Mouse (Mus musculus) heart, postnatal 14 days (tissue): ENCODE measurements around the gene Gm21637. TPM values are rescaled to one million over a fixed set of nuclear protein-coding genes. Genes with fewer than 3 reads are reported as not detected.
"Not testable (repeated sequence)": the region's sequence is repeated elsewhere in the genome, so short reads cannot be mapped to it uniquely, and the experiment has no call there.

Source experiments
- DNase-seq, 2 experiments: peaks; one replicate each; pipeline ENCODE4 v3.0.0; 2021 to 2022
- intact Hi-C: fragments of 180-260 bp; cut with DNase I; formaldehyde crosslinking; loops from one replicate; pipeline ENCODE4 v1.15.1; 2025
- long read RNA-seq, 2 experiments: library from polyadenylated mRNA; stranded (forward); transcript quantifications; one replicate each; pipeline ENCODE4 v2.0.0; 2021
- total RNA-seq, 2 experiments: library from RNA; stranded (reverse); gene quantifications; 2 replicates each; pipeline ENCODE4 v1.2.3; 2021

Gene Gm21637
- total RNA-seq: not detected
- long read RNA-seq, experiment 1: 0 reads
- long read RNA-seq, experiment 2: 0 reads

DNA sequence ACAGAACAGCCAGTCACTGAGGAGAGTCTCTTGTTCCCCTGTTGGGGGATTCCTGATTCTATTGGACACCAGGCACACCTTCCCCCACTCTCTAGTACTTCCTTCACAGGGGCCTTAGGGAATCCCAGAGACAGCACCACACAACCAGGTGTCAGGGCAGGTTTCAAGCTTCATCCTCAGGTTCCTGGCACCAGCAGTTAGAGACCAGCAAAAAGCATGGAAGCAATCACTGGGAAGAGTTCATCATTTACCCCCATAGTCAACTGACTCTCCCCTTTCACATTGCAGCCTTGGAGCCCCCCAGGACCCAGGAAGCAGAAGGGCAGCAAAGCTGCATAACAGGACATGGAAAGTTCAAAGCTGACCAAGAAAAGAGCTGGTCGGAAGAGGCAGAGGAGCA, at the start of gene Gm21637:
TSS of gene Gm21637 (plus strand) at position 301 of the 400 bp plus-strand sequence.
- DNase-seq, intact Hi-C loops: not testable (repeated sequence)

Other genes with a start within 250 kb of the Gm21637 start
- gene Btbd35f25, start 244.9 kb upstream of the Gm21637 start, total RNA-seq: not detected
- gene Btbd35f22, start 85.8 kb downstream of the Gm21637 start, total RNA-seq: not detected